Mouse (Mus musculus) lung, adult 18-20 months (tissue): Measurements from ENCODE around the gene Nat9.
A peak's percentile ranks its signal among the peaks of the same experiment; 100 is the strongest.

Experiments used
- DNase-seq, 2 experiments: peaks; one replicate each; pipeline ENCODE4 v3.0.0; 2022; ENCODE audit warnings: mixed read lengths in 2 of 2

Nat9 gene

DNA sequence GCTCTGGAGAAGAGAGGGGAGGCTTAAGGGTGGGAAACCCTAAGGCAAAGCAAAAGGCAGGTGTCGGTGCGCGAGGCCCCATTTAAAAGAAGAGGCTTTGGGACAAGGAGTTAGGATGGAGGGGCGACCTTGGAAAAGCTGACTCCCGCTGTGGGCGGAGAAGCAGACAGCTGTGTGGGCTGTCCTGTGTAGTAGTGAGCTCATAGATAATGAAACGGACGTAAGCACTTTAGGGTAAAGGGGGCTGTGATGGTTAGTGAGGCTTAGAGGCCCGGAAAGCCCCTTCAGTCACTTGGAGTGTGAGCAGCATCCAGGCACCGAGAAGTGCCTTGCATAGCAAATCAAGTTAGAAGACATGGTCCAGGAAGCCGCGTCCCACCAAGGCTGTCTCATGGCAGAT lies at the start of gene Nat9:
Gene Nat9, minus strand, starts transcription at position 167 of the 400 bp plus-strand sequence.
- DNase-seq: no peak

- no peak for DNase-seq
Measured at GRCm38 (mm10) chr11:115236570-115236969, 48.9 kb upstream of the Nat9 start.

DNA sequence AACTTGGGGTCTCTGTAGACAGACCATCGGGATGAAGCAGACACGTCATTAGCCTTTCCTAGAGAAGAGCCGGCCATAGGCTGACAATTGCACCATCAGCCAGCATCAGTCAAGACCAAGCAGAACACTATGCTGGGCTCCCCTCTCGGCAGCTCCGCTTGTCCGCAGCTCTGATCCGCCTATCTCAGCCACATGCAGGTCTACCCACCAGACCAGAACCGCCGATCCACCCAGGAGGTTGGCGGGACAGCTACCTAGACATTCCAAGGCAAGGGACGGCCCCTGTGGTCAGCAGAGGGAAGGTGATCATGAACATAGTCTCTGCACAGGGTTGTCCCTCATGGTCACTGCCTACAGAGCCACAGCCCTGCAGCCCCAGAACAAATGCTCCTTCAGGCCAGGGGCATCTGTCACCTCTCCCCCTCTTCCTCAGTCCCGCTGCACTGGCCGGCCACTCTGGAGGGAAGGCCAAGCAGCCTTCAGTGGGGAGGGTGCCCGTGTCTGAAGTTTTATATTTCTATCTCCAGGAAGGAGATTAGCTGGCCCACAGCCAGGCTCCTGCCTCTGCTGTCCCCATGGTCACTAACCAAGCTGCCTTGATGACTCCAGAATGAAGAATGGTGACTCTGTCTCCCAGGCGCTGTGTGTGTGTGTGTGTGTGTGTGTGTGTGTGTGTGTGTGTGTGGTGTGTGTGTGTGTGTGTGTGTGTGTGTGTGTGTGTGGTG lies 46.8 kb upstream of the Nat9 start:
- DNase-seq: no peak

DNA sequence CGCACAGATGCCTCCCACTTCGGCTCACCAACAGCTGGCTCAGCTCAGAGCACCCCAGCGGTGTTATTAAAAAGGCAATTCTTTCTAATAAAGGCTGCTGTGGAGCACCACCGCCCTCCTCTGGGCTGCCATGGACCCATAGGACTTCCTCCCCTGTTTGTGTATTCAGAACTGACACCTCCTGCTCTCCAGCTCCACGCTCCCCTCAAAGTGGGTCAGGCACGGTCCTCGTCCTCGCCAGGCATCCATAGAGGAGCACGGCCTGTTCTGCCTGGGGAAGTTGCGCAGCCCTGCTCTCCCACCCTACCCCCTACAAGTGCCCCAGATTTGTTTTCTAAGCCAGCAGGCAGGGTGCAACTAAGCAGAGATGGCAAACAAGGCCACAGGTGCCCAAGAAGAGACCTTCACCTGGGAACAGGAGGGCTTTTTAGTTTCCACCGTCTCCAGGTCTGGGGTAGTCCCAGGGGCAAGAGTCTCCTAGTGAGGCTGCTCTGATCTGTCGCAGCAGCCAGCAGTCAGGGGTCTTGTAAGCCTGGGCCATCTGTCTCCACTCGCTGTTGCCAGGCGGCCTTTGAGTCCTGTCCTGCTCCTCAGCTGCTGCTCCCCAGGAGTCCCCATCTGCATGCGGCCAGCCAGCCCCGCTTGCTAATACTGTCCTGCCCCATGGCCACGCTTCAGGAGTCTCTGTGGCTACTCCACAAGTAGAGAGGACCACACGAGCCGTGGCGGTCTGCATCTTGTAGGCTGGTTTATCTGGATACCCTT lies 46.0 kb upstream of the Nat9 start:
- DNase-seq: no peak

- no peak for DNase-seq
Measured at GRCm38 (mm10) chr11:115232889-115233288, 45.2 kb upstream of the Nat9 start.

DNA sequence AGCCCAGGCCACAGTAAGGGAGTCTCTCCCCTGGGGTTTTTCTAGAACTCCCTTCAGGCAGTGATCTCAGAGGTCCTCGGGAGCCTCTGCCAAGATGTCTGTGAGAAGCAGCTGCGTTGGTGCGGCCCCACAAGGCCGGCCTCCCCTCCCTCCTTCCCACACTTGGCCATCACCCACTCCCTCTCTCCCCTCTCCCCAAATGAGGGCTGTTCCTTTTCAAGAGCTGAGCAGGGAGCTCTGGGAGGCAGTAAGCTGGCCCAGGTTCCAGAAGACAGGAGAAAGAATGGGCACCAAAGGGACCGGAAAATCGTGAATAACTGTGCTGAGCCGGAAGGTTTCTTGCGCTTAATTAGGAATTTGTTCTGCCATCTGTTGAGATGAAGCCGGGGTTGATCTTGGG lies 44.3 kb upstream of the Nat9 start:
- DNase-seq: no peak

- DNase-seq: no peak
Measured at GRCm38 (mm10) chr11:115231168-115231915, 43.7 kb upstream of the Nat9 start.

- DNase-seq: no peak
Measured at GRCm38 (mm10) chr11:115229021-115229930, 41.6 kb upstream of the Nat9 start.

GRCm38 (mm10) chr11:115228430-115228829 lies 40.8 kb upstream of the Nat9 start:
- no peak for DNase-seq

DNA sequence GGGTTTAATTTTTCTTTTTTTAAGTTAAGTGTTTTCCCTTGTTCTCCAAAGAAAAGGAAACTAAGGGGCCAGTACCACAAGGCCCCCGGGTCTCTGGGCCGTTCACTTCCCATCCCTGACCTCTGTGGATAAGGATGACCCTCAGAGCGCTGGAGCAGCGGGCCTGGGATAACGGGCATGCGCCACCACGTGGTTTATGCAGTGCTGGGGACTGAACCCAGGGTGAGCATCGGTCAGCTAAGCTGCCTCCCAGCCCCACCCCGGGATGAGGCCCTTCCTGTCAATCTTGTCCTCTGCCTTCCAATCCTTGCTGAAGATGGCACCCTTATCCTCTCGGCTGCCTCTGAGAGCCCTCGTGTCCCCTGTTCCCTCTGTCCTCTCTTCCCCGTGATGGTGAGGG lies 40.0 kb upstream of the Nat9 start:
- no peak for DNase-seq

DNA sequence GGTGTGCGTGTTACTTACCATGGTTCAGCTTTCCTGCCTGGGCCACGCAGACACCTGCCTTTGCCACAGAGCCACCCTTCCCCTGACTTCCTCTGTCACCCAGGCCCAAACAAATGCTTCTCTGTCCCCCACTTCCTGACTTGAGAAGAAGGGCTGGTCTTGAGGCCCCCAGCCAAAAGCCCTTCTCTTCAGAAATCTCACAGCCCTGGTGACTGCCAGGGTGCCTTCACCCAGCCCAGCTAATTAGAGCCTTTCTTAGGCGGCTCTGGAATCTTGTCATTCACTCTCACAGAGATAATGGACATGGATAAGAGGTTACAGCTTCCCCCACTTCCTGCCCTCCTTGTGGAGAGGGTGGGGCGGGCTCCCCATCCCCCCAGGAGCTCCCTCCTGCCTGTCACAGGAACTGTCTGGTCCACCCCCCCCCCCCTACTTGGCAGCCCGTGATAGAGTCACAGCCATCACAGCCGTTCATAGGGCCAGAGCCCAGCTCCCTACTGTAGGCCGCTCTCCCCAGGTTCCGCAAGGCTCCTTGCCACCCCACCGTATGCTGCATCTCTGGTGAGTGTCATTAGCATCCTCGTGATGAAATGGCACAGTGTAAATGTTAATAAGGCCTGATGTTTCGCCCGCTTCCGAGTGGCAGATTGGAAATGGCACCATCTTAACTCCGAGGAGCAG lies 39.3 kb upstream of the Nat9 start:
- peak in 1 of 2 experiments; percentile 24 for DNase-seq

- no peak for DNase-seq
Measured at GRCm38 (mm10) chr11:115225301-115225700, 37.6 kb upstream of the Nat9 start.

GRCm38 (mm10) chr11:115224889-115225288 lies 37.2 kb upstream of the Nat9 start:
- peak; percentile 30 to 53 for DNase-seq

DNA sequence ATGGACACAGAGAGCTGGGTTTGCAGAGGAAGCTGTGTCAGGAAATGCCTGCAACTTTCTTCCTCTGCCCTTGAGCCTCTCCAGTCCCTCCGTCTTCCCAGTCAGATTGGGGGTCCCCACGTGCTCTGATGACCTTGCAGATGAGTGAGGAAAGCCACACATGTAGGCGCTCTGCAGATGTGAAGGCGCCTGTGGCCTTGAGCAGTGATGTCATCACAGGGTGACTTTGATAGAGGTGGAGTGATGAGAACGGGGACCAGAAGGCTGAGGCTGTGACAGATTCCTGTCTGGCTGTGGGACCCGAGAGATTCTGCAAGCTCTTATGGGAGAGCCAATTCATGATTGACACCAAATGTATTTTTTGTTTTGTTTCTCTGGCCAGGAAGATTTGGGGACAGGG lies 36.2 kb upstream of the Nat9 start:
- DNase-seq: no peak

DNA sequence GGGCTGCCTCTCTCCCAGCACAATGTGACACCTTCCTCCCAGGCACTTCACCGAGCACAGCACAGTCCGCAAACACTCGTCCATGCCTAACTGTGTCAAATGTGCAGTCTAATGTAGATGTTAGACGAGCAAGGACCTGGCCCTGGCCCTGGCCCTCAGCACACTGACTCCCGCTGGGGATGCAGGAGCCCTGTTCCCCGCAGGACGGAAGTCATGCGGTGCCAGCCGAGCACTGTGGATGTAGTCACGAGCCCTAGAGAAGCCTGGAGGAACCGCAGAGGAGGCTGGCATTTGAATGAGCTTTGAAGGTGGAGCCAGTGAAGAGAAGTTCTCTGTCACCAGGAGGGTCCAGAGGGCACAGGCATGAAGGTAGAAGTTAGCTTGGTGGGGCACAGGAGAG lies 35.8 kb upstream of the Nat9 start:
- no peak for DNase-seq

DNA sequence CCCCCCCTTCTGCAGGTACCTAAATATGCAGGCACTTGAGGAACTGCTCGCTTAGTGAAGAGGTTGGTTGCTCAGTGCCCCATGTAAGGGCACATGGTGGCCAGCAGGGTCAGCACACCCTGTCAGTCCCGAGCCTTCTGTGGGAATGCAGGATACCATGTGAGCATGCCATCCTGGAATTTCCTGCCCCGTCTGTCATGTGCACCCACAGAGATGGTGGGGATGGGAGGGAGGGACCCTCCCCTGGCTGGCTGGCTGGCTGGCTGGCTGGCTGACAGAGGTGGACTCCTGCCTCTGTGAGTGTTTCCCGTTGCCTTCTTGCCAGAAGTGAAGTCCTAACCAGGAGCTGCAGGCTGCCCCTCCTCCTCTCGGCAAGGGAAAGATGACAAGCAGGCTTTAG lies 34.9 kb upstream of the Nat9 start:
- DNase-seq: peak in 1 of 2 experiments; percentile 38

GRCm38 (mm10) chr11:115222077-115222476 lies 34.4 kb upstream of the Nat9 start:
- DNase-seq: peak in 1 of 2 experiments; percentile 41

DNA sequence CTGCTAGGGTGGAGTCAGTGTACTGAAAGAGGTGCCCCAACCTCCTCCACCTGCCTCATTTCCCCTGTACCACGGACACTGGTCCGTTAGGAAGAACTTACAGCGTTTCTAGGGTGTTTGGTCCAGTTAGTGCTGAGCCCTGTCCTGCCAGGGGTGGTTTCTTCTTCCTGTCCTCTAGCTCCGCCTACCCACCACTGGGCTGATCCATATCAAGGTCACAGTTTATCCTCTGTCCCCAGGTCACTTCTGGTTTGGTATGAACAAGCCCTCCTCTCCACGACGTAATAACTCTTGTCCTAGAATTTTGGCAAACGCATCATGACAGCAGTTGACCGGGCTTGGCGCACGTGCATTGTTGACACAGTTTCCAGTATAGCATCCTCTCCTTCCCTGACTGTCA lies 32.0 kb upstream of the Nat9 start:
- DNase-seq: no peak

GRCm38 (mm10) chr11:115219263-115219662 lies 31.6 kb upstream of the Nat9 start:
- peak; percentile 83 to 89 for DNase-seq

DNA sequence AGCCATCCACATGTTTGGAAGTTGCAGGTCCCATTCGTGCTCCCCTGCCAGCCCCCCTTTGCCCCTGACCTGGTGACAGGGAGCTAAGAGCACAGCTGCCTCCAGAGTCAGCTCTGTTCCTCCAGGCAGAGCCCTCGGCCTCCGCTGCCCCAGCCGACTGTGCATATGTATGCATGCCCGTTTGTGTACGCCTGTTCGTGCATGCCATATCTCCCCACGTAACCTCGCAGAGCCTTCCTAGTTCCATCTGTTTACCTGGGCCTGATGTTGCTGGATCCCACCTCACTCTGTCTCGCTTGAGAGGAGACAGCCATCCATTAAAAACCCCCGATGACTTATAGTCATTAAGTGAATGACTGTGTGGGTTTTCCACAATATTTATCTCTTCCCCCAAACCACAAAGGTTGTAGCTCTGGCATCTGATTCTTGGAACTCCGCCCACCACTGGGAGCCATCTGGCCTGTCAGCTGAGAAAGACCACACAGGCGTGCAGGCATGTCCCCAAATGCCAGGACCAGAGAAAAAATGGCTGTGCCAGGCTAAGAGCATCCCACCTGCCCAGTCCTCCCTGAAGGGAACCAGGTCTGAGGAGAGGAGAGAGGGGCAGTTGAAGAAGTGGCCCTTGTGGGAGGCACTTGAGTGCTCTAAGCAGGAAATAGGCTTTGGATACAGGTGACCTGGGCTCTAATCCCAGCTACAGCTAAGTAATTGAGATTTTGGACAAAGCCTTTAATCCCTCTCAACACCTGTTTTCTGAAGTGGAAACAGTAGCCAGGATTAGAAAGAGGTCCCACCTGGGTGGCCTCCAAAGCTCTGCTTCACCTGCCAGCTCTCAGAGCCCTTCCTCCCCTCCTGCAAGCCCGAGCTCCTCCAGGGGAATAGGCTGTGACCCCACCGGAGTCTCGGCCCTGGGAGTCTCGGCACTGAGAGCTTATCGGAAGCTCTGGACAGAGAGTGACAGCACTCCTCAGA lies 30.1 kb upstream of the Nat9 start:
- peak in 1 of 2 experiments; percentile 38 for DNase-seq

- peak in 1 of 2 experiments; percentile 51 for DNase-seq
Measured at GRCm38 (mm10) chr11:115215123-115215522, 27.5 kb upstream of the Nat9 start.
